Mouse (Mus musculus): ENCODE measurements around the gene Tkfc.

Gene Tkfc

GRCm38 (mm10) chr19:10605293-10605900 lies at the start of gene Tkfc, which contains the start of gene Ddb1:
Tkfc (minus strand) TSS chr19:10605654.
Ddb1 (plus strand) TSS chr19:10605327.
- peak; percentile 99 for DNase-seq (ENCODE audit: low read depth, low spot score)

- DNase-seq (ENCODE audit: low read depth, low spot score): no peak
Measured at GRCm38 (mm10) chr19:10648156-10648555, 42.7 kb upstream of the Tkfc start.

- DNase-seq (ENCODE audit: low read depth, low spot score): no peak
Measured at GRCm38 (mm10) chr19:10645616-10646015, 40.2 kb upstream of the Tkfc start.

GRCm38 (mm10) chr19:10640589-10641378 lies 35.3 kb upstream of the Tkfc start:
- DNase-seq (ENCODE audit: low read depth, low spot score): no peak

GRCm38 (mm10) chr19:10640080-10640479 lies 34.6 kb upstream of the Tkfc start:
- DNase-seq (ENCODE audit: low read depth, low spot score): no peak

- no peak for DNase-seq (ENCODE audit: low read depth, low spot score)
Measured at GRCm38 (mm10) chr19:10637840-10638239, 32.4 kb upstream of the Tkfc start.

GRCm38 (mm10) chr19:10634872-10635318 lies 29.4 kb upstream of the Tkfc start:
- no peak for DNase-seq (ENCODE audit: low read depth, low spot score)

- no peak for DNase-seq (ENCODE audit: low read depth, low spot score)
Measured at GRCm38 (mm10) chr19:10634106-10634871, 28.8 kb upstream of the Tkfc start, which contains the start of gene Vwce. Vwce (plus strand) TSS chr19:10634213.

- DNase-seq (ENCODE audit: low read depth, low spot score): no peak
Measured at GRCm38 (mm10) chr19:10608573-10609240, 3.3 kb upstream of the Tkfc start.

- DNase-seq (ENCODE audit: low read depth, low spot score): peak; percentile 32
Measured at GRCm38 (mm10) chr19:10605901-10606622, 608 bp upstream of the Tkfc start.

GRCm38 (mm10) chr19:10604534-10604933 lies 920 bp downstream of the Tkfc start:
- no peak for DNase-seq (ENCODE audit: low read depth, low spot score)

GRCm38 (mm10) chr19:10603660-10604523 lies 1.6 kb downstream of the Tkfc start:
- DNase-seq (ENCODE audit: low read depth, low spot score): peak; percentile 9

- peak; percentile 91 for DNase-seq (ENCODE audit: low read depth, low spot score)
Measured at GRCm38 (mm10) chr19:10602787-10603186, 2.7 kb downstream of the Tkfc start.

GRCm38 (mm10) chr19:10602247-10602769 lies 3.1 kb downstream of the Tkfc start:
- no peak for DNase-seq (ENCODE audit: low read depth, low spot score)

- no peak for DNase-seq (ENCODE audit: low read depth, low spot score)
Measured at GRCm38 (mm10) chr19:10599648-10600047, 5.8 kb downstream of the Tkfc start.

GRCm38 (mm10) chr19:10598188-10598587 lies 7.3 kb downstream of the Tkfc start:
- peak; percentile 67 for DNase-seq (ENCODE audit: low read depth, low spot score)

- no peak for DNase-seq (ENCODE audit: low read depth, low spot score)
Measured at GRCm38 (mm10) chr19:10591659-10592377, 13.6 kb downstream of the Tkfc start.

GRCm38 (mm10) chr19:10590301-10590700 lies 15.2 kb downstream of the Tkfc start:
- no peak for DNase-seq (ENCODE audit: low read depth, low spot score)
